Mouse (Mus musculus) adrenal gland, postnatal 10 days (tissue): ENCODE data around the gene Tex19.2. TPM values are rescaled to one million over a fixed set of nuclear protein-coding genes. Genes with fewer than 3 reads are reported as not detected.

Source experiments
- total RNA-seq, 2 experiments: library from RNA; stranded (reverse); gene quantifications; 2 replicates each; pipeline ENCODE4 v1.2.3; 2021

Tex19.2 gene
- total RNA-seq, 2 experiments from 2014 or later, result not detected

Other genes with a start within 250 kb of the Tex19.2 start
- gene Ccdc57, start 185.8 kb downstream of the Tex19.2 start, total RNA-seq, result 10 to 100 TPM in 1 of 2 experiments, 1 to 10 TPM in 1; 8.4 to 10.8 TPM
- gene Slc16a3, start 170.2 kb downstream of the Tex19.2 start, total RNA-seq, result 10 to 100 TPM; 10.4 to 11.6 TPM
- gene Csnk1d, start 127.3 kb downstream of the Tex19.2 start, total RNA-seq, result 100 to 1,000 TPM; 129 to 131 TPM
- 1 to 10 TPM; 1.7 to 2.8 TPM for gene Cd7, start 79.3 kb downstream of the Tex19.2 start, total RNA-seq
- not detected for gene Sectm1b, start 55.1 kb downstream of the Tex19.2 start, total RNA-seq
- under 1 TPM; 0.24 to 0.42 TPM for gene Sectm1a, start 37.5 kb downstream of the Tex19.2 start, total RNA-seq
- gene Tex19.1, start 27.5 kb upstream of the Tex19.2 start, total RNA-seq, result not detected
- gene Uts2r, start 41.6 kb upstream of the Tex19.2 start, total RNA-seq, result under 1 TPM; 0.15 to 0.27 TPM
- 10 to 100 TPM; 12.6 to 16.4 TPM for gene Hexdc, start 85.8 kb upstream of the Tex19.2 start, total RNA-seq
- 10 to 100 TPM; 24.5 to 24.9 TPM for gene Ogfod3, start 86.0 kb upstream of the Tex19.2 start, total RNA-seq
- 10 to 100 TPM; 17.3 to 18.7 TPM for gene Cybc1, start 110.6 kb upstream of the Tex19.2 start, total RNA-seq
- gene Narf, start 118.6 kb upstream of the Tex19.2 start, total RNA-seq, result 10 to 100 TPM; 29.3 to 43.0 TPM
- gene Foxk2, start 141.3 kb upstream of the Tex19.2 start, total RNA-seq, result 10 to 100 TPM; 32.7 to 33.3 TPM
- 10 to 100 TPM; 53.4 to 66.4 TPM for gene Wdr45b, start 235.8 kb upstream of the Tex19.2 start, total RNA-seq